Mouse (Mus musculus) embryonic facial prominence, embryonic 13.5 days (tissue): Measurements from ENCODE around the gene Trim62. TPM values are rescaled to one million over a fixed set of nuclear protein-coding genes. Genes with fewer than 3 reads are reported as not detected.

ENCODE experiments used
- ATAC-seq: fragments of 200-750 bp; cut with Nextera tagmentation; 2 replicates; pipeline ENCODE4 v1.8.0; 2017; ENCODE audit warnings: low read depth; ENCODE audit not compliant: insufficient number of reproducible peaks, insufficient read depth, low FRiP score, low TSS enrichment
- H3K27ac ChIP-seq: fragments of 300-500 bp; sonication (generic); 2 replicates; pipeline ENCODE4 v1.5.1; 2015; ENCODE audit warnings: moderate library complexity, mild to moderate bottlenecking, inconsistent platforms
- H3K27me3 ChIP-seq: fragments of 300-500 bp; sonication (generic); 2 replicates; pipeline ENCODE4 v1.6.1; 2015; ENCODE audit warnings: mild to moderate bottlenecking, inconsistent platforms
- H3K36me3 ChIP-seq: fragments of 300-500 bp; sonication (generic); 2 replicates; pipeline ENCODE4 v1.6.1; 2015; ENCODE audit warnings: mild to moderate bottlenecking, inconsistent platforms
- H3K4me1 ChIP-seq: fragments of 300-500 bp; sonication (generic); 2 replicates; pipeline ENCODE4 v1.6.1; 2015; ENCODE audit warnings: inconsistent platforms
- H3K4me2 ChIP-seq: fragments of 300-500 bp; sonication (generic); 2 replicates; pipeline ENCODE4 v1.6.1; 2015; ENCODE audit warnings: moderate library complexity, mild to moderate bottlenecking, inconsistent platforms
- H3K4me3 ChIP-seq: fragments of 300-500 bp; sonication (generic); 2 replicates; pipeline ENCODE4 v1.5.1; 2015; ENCODE audit warnings: mild to moderate bottlenecking, inconsistent platforms
- H3K9ac ChIP-seq: fragments of 300-500 bp; sonication (generic); 2 replicates; pipeline ENCODE4 v1.6.1; 2015; ENCODE audit warnings: mild to moderate bottlenecking, inconsistent platforms
- H3K9me3 ChIP-seq: fragments of 300-500 bp; sonication (generic); 2 replicates; pipeline ENCODE4 v1.6.1; 2016; ENCODE audit warnings: inconsistent platforms
- WGBS: fragments of 180-500 bp; shearing (Covaris S2); methylation state at CpG from one replicate; pipeline ENCODE4 v1.1.7; 2015; ENCODE audit warnings: mixed read lengths; 5-methylcytosine and 5-hydroxymethylcytosine counted together
- polyA plus RNA-seq: library from polyadenylated mRNA; unstranded; fragments of >200 nt; fragmentation: Nextera tagmentation; extraction: Ambion mirVana; gene quantifications from 2 replicates; pipeline ENCODE4 v1.2.1, GENCODE M21; 2015

Trim62 gene
- polyA plus RNA-seq, 1 experiment from 2014 or later, result 11.0 TPM

DNA sequence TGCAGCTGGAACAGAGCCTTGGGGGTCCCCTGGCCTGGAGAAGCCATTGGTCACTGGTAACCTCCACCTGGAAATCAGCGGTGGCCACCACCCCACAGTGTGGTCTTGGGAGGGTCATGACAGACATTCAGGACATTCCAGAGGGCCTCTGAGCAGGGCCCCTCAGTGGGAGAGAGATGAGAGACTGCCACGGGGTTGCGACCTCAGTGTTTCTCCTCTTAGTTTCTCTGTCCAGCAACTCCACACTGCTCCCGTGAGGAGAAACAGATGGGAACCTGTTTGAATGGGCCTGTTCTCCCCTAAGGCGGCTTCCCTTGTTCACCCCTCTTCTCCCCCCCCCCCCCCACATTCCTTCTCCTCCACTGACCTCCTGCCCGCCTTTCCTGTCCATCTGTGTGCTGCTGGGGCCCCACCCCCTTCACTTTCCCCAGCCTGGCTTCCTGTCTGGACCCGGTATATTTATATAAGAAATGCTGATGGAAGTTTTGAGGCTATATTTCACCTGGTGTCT, 14.6 kb downstream of the Trim62 start:
- no peak overlapping the region for H3K4me2 ChIP-seq
- no peak overlapping the region for H3K9ac ChIP-seq

DNA sequence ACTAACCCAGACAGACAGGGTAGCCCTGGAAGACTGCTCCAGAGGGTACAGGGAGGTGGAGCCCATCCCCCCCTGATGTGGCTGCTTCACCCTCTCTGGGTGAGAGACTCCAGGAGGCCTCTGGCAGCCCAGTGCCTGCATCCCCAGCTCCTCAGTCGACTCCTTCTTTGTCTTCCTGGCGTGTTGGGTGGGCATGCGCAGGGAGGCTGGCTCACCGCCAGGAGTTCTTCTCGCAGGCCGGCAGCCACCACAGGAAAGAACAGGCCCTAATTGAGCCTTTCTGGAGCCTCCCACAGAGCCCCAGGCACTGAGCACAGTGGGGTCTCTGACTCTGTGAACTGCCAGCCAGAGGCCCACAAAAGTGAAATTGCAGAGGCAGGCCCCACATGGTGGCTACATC, 16.0 kb downstream of the Trim62 start:
- H3K4me2 ChIP-seq, result peak overlapping the region; percentile 37
- no peaks in the 10 kb centered on the region for H3K9me3 ChIP-seq
- peaks cover 26% of the 10 kb centered on the region for H3K36me3 ChIP-seq
- no peaks in the 10 kb centered on the region for H3K27me3 ChIP-seq
- peak overlapping the region; percentile 97 for H3K27ac ChIP-seq
- no peak overlapping the region for H3K4me3 ChIP-seq
- under 1% methylated on average over 6 of the region's 6 CpGs for WGBS
- H3K4me1 ChIP-seq, result peaks cover 42% of the 10 kb centered on the region
- H3K9ac ChIP-seq, result peak overlapping the region; percentile 67
- peak; percentile 85 for ATAC-seq

More for the DNA sequence above, 14.6 kb downstream of the Trim62 start:
- Histone ChIP-seq H3K27ac (peak overlapping the region; percentile 97), H3K9me3 (no peaks in the 10 kb centered on the region), H3K4me1 (peaks cover 32% of the 10 kb centered on the region), H3K27me3 (no peaks in the 10 kb centered on the region), H3K36me3 (peaks cover 20% of the 10 kb centered on the region), H3K4me3 (no peak overlapping the region)
- 11% methylated on average over 7 of the region's 7 CpGs for WGBS
- ATAC-seq, result no peak

DNA sequence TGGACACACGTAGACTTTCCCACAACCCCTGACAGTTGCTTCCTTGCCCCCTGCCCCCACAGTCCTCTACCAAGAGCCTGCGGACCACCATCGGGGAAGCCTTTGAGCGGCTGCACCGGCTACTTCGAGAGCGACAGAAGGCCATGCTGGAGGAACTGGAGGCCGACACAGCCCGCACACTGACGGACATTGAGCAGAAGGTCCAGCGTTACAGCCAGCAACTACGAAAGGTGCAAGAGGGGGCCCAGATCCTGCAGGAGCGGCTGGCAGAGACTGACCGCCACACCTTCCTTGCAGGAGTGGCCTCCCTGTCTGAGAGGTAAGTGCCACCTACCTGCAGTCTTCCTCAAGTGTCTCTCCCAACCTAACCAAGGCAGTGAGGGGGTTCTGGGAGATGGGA, 17.1 kb downstream of the Trim62 start:
- Histone ChIP-seq H3K4me3 (no peak overlapping the region), H3K4me1 (peaks cover 53% of the 10 kb centered on the region), H3K9ac (no peak overlapping the region), H3K36me3 (peaks cover 26% of the 10 kb centered on the region), H3K27ac (peak overlapping the region; percentile 97), H3K27me3 (no peaks in the 10 kb centered on the region), H3K4me2 (no peak overlapping the region), H3K9me3 (no peaks in the 10 kb centered on the region)
- ATAC-seq, result no peak
- WGBS, result 84% methylated on average over 14 of the region's 14 CpGs

DNA sequence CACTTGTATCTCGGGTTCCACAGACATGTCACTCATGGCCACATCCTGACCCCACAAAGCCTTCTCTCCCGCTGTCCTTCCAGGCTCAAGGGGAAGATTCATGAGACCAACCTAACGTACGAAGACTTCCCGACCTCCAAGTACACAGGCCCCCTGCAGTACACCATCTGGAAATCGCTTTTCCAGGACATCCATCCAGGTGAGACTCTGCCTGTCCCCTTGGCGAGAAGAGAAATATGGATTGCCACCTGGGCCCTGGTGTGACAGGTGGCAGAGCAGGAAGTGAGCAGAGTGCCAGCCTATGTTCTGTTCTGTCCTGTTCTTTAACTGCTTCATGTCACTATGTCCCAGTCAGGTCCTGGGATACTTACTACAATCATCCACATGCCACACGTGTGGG, 19.0 kb downstream of the Trim62 start:
- Histone ChIP-seq H3K4me3 (no peak overlapping the region), H3K4me1 (peaks cover 71% of the 10 kb centered on the region), H3K36me3 (peaks cover 26% of the 10 kb centered on the region), H3K9me3 (no peaks in the 10 kb centered on the region), H3K27me3 (no peaks in the 10 kb centered on the region), H3K9ac (no peak overlapping the region), H3K4me2 (no peak overlapping the region), H3K27ac (no peak overlapping the region)
- 88% methylated on average over 8 of the region's 8 CpGs for WGBS
- no peak for ATAC-seq

DNA sequence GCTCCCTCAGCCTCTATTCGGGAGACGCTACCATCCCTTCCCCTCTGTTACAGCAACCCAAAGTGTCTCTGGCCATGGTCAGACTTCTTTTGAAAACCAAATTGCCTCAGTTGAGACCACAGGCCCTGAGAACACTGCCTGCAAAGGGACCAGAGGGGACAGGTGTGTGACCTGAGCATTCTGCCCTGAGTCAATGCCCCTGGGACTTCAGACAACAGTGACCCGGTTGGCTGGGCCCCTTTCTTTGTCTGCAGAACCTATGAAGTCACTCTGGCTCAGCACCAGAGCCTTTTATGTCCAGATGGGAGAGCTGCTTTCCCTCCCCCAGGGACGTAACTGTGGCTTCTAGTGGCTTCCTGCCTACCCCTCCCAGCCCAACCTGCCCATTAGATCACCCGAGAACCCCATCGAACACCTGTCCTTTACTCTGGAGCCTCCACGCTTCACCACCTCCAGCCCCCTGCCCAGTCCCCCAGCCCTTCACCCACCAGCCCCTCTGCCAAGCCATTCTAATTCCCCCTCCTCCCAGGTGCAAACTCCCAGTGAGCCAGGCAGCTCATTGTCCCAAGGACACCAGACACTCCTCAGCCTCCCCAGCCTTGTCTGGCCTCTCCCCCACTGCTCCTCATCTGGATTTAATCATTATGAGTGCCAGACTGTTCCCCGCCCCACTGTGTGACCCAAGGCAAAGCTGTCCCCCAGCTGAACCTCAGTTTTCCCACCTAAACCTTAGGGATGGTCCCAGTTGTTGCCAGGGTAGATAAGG, 20.8 kb downstream of the Trim62 start:
- H3K4me1 ChIP-seq, result peaks cover 57% of the 10 kb centered on the region
- H3K27me3 ChIP-seq, result no peaks in the 10 kb centered on the region
- H3K4me2 ChIP-seq, result no peak overlapping the region
- 28% methylated on average over 8 of the region's 8 CpGs for WGBS
- ATAC-seq, result no peak
- peak overlapping the region; percentile 77 for H3K27ac ChIP-seq
- peak overlapping the region; percentile 16; the same call in 1 of the 2 replicates for H3K9ac ChIP-seq
- no peak overlapping the region for H3K4me3 ChIP-seq
- no peaks in the 10 kb centered on the region for H3K9me3 ChIP-seq
- peaks cover 31% of the 10 kb centered on the region for H3K36me3 ChIP-seq

DNA sequence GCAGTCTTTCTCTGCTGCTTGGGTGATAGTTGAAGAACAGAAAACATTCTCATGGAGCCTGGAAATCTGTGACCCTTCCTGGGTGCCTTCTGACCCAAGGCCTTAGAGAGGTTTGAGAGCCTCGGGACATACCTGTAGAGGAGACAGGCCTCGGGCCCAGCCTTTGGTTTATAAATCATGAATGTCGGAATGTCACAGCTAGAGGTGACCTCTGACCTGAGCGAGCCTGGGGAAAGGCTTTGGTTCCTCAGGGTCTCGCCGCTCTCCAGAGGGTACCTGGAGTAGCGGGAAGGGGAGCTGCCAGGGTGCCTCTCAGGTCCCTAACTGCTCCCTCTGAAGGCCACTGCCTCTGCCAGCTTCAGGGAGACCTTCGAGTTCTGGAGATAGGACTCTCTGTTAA, 21.9 kb downstream of the Trim62 start:
- Histone ChIP-seq H3K27ac (peak overlapping the region; percentile 77), H3K4me2 (no peak overlapping the region), H3K9ac (peak overlapping the region; percentile 27; the same call in 1 of the 2 replicates), H3K4me3 (no peak overlapping the region), H3K9me3 (no peaks in the 10 kb centered on the region), H3K4me1 (peaks cover 46% of the 10 kb centered on the region), H3K27me3 (no peaks in the 10 kb centered on the region), H3K36me3 (peaks cover 41% of the 10 kb centered on the region)
- ATAC-seq, result no peak
- 22% methylated on average over 8 of the region's 8 CpGs for WGBS

DNA sequence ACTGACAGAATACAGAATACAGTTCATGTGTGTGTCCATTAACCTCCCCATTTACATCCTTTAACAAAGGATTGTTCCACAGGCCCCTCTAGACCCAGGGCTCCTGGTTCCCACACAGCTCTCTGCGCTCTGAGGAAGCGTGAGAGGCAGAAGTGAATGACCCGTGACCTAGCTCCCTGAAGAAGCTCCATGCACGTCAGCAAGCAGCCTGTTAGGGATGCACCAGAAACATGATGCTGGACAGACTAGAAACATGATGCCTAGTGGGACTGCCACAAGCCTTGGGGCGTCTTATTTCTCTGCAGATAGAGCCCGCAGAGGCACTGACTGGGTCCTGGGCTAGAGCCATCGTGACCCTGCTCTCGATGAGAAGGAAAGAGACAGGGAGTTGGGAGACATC, 23.4 kb downstream of the Trim62 start:
- peak overlapping the region; percentile 48 for H3K27ac ChIP-seq
- H3K4me1 ChIP-seq, result peaks cover 42% of the 10 kb centered on the region
- H3K9me3 ChIP-seq, result no peaks in the 10 kb centered on the region
- no peak overlapping the region for H3K4me3 ChIP-seq
- 26% methylated on average over 8 of the region's 8 CpGs for WGBS
- peaks cover 38% of the 10 kb centered on the region for H3K36me3 ChIP-seq
- H3K4me2 ChIP-seq, result no peak overlapping the region
- no peaks in the 10 kb centered on the region for H3K27me3 ChIP-seq
- H3K9ac ChIP-seq, result no peak overlapping the region
- ATAC-seq, result no peak

DNA sequence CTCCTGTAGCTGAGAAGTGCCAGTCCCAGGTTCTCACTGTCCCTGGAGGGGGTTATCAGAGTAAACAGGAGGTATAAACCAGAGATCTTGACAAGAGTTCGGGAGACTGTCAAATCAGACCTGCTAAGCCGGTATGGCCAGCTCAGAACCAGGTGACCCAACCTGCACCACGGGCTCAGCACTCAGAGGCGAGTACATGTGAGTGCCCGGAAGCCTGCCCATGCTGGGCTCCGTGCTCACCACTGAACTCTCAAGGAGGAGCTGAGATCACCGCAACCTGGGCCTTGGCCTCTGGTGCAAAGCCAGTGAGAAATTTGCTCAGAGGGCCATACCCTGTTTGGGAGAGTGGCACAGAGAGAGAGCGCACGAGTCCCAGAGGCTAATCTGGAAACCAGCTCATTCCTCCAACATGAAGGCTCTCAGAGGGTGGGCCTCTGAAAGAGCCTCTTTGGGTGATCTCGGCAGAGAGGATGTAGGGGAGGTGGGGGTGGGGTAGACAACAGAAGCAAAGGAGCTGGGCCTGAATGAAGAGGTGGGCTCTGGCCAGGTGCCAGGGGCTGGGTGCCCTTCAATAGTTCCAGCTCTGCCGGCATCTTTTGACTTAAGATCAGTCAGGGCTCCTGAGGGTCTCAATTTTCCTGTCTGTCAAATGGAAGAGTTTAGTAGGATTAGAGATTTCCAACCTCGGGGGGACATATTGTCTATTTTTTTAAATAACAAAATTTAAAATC, 24.0 kb downstream of the Trim62 start:
- peak overlapping the region; percentile 48 for H3K27ac ChIP-seq
- H3K9ac ChIP-seq, result no peak overlapping the region
- no peak overlapping the region for H3K4me3 ChIP-seq
- H3K36me3 ChIP-seq, result peaks cover 39% of the 10 kb centered on the region
- no peaks in the 10 kb centered on the region for H3K9me3 ChIP-seq
- peak; percentile 13; the same call in 1 of the 2 replicates for ATAC-seq
- H3K27me3 ChIP-seq, result no peaks in the 10 kb centered on the region
- peaks cover 42% of the 10 kb centered on the region for H3K4me1 ChIP-seq
- H3K4me2 ChIP-seq, result no peak overlapping the region
- 55% methylated on average over 12 of the region's 12 CpGs for WGBS

DNA sequence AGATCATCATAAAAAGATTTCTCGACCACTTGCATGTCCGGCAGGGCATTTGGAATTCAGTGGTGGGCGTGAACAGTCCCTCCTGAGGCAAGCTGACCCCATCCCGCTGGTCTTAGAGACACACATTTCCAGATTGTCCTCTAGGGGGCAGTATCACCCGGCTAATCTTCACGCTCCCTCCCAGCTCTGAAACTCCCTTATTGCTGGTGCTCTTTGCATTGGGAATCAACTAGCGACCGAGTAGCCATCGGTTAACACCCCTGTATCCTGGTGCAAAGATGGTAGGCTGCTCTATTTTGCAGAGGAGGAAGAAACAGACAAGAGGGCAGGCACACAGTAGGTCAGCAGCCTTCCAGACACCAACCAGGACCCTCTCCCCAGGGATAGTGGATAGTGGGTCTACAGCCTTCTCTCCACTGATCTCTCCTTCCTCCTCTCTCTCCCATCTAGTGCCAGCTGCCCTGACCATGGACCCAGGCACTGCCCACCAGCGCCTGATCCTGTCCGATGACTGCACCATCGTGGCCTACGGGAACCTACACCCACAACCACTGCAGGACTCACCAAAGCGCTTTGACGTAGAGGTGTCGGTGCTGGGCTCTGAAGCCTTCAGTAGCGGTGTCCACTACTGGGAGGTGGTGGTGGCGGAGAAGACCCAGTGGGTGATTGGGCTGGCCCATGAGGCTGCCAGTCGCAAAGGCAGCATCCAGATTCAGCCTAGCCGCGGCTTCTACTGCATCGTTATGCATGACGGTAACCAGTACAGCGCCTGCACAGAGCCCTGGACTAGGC, 25.4 kb downstream of the Trim62 start:
- Histone ChIP-seq H3K27ac (no peak overlapping the region), H3K36me3 (peaks cover 27% of the 10 kb centered on the region), H3K4me3 (no peak overlapping the region), H3K9me3 (no peaks in the 10 kb centered on the region), H3K4me1 (peaks cover 38% of the 10 kb centered on the region), H3K27me3 (no peaks in the 10 kb centered on the region), H3K9ac (no peak overlapping the region), H3K4me2 (no peak overlapping the region)
- WGBS, result 64% methylated on average over 24 of the region's 24 CpGs
- no peak for ATAC-seq

DNA sequence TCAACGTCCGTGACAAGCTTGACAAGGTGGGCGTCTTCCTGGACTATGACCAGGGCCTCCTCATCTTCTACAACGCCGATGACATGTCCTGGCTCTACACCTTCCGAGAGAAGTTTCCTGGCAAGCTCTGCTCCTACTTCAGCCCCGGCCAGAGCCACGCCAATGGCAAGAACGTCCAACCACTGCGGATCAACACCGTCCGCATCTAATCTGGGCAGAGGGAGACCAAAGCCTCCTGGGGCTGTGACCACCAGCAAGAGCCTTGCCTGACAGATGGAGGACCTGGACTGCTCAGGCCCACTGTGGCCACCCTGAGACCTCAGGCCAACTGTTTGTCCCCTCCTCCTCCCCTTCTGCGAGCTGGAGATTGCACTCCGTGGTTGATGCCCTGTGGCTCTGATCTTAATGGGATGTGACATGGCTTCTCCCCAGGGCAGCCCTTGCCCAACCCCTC, 26.0 kb downstream of the Trim62 start:
- H3K36me3 ChIP-seq, result peaks cover 27% of the 10 kb centered on the region
- H3K4me2 ChIP-seq, result no peak overlapping the region
- H3K27me3 ChIP-seq, result no peaks in the 10 kb centered on the region
- no peak overlapping the region for H3K27ac ChIP-seq
- 88% methylated on average over 14 of the region's 14 CpGs for WGBS
- no peak overlapping the region for H3K9ac ChIP-seq
- H3K4me1 ChIP-seq, result peaks cover 31% of the 10 kb centered on the region
- ATAC-seq, result no peak
- H3K9me3 ChIP-seq, result no peaks in the 10 kb centered on the region
- no peak overlapping the region for H3K4me3 ChIP-seq
